Mouse (Mus musculus) limb, embryonic 12.5 days (tissue): ENCODE results near the gene Stk4. TPM values are rescaled to one million over a fixed set of nuclear protein-coding genes. Genes with fewer than 3 reads are reported as not detected.

Source experiments
- ATAC-seq: fragments of 200-750 bp; cut with Nextera tagmentation; 2 replicates; pipeline ENCODE4 v1.8.0; 2017; ENCODE audit warnings: low read depth, moderate TSS enrichment; ENCODE audit not compliant: insufficient number of reproducible peaks, insufficient read depth, low FRiP score, low TSS enrichment
- H3K27ac ChIP-seq: fragments of 300-500 bp; sonication (generic); 2 replicates; pipeline ENCODE4 v1.5.1; 2016; ENCODE audit warnings: mild to moderate bottlenecking, moderate library complexity
- H3K27me3 ChIP-seq: fragments of 300-500 bp; sonication (generic); 2 replicates; pipeline ENCODE4 v1.6.1; 2016; ENCODE audit warnings: mild to moderate bottlenecking, moderate library complexity
- H3K36me3 ChIP-seq: fragments of 300-500 bp; sonication (generic); 2 replicates; pipeline ENCODE4 v1.6.1; 2016; ENCODE audit warnings: mild to moderate bottlenecking, moderate library complexity
- H3K4me1 ChIP-seq: fragments of 300-500 bp; sonication (generic); replicated peaks from 2 replicates; pipeline ENCODE4 v1.6.1; 2016
- H3K4me2 ChIP-seq: fragments of 300-500 bp; sonication (generic); 2 replicates; pipeline ENCODE4 v1.6.1; 2016; ENCODE audit warnings: mild to moderate bottlenecking, moderate library complexity
- H3K4me3 ChIP-seq: fragments of 300-500 bp; sonication (generic); replicated peaks from 2 replicates; pipeline ENCODE4 v1.5.1; 2016; ENCODE audit warnings: mild to moderate bottlenecking
- H3K9ac ChIP-seq: fragments of 300-500 bp; sonication (generic); replicated peaks from 2 replicates; pipeline ENCODE4 v1.6.1; 2016; ENCODE audit warnings: mild to moderate bottlenecking, moderate library complexity
- H3K9me3 ChIP-seq: fragments of 300-500 bp; sonication (generic); 2 replicates; pipeline ENCODE4 v1.6.1; 2016; ENCODE audit warnings: mild to moderate bottlenecking, moderate library complexity
- WGBS: fragments of 180-500 bp; shearing (Covaris S2); methylation state at CpG from one replicate; pipeline ENCODE4 v1.1.7; 2016; 5-methylcytosine and 5-hydroxymethylcytosine counted together
- polyA plus RNA-seq: library from polyadenylated mRNA; unstranded; fragments of >200 nt; fragmentation: Nextera tagmentation; extraction: Ambion mirVana; gene quantifications from 2 replicates; pipeline ENCODE4 v1.2.1, GENCODE M21; 2016

The Stk4 gene
- polyA plus RNA-seq, 1 experiment from 2014 or later, result 29.6 TPM

DNA sequence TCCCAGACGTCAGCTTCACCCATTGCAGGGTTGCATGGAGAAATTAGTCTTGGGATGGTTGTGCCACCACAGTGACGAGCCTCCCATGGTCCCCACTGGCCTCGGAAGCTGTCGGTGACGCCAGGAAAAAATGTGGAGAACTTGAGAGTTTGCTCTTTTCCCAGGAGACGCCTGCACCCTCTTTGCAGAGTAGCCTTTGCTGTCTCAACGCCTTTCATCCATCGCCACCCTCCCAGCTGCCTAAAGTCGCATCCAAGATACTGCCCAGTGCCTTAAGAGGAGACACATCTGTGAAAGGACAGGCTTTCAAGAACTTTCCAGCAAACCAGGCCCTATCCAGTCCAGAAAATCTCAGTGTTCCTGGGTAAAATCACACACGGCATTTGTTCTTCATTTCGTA lies 82.2 kb downstream of the Stk4 start:
- no peak overlapping the region for H3K9ac ChIP-seq
- peaks cover 52% of the 10 kb centered on the region for H3K36me3 ChIP-seq
- H3K9me3 ChIP-seq, result no peaks in the 10 kb centered on the region
- 94% methylated on average over 11 of the region's 11 CpGs for WGBS
- ATAC-seq, result no peak
- no peak overlapping the region for H3K4me2 ChIP-seq
- no peak overlapping the region for H3K27ac ChIP-seq
- no peaks in the 10 kb centered on the region for H3K27me3 ChIP-seq
- H3K4me1 ChIP-seq, result peaks cover 35% of the 10 kb centered on the region
- H3K4me3 ChIP-seq, result no peak overlapping the region

DNA sequence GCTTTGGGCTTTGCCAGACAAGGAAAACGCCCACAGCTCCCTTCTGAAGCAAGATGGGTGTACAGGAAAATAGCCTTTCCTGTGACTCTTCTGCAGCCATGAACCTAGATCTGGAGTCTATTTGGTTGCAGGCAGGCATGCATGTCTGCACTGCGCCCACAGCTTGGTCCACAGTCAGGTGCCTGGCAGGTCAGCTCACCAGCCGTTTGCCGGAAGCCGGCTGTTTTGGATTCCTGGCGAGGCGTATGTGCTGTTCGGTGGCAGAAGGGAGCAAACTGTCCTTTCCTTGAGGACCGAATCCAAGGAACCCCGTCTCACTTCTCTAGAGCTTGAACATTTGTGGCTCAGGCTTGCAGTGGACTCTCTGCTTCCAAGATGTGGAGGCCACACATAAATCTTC lies 83.9 kb downstream of the Stk4 start:
- Histone ChIP-seq H3K9ac (no peak overlapping the region), H3K4me2 (no peak overlapping the region), H3K9me3 (no peaks in the 10 kb centered on the region), H3K27ac (no peak overlapping the region), H3K4me3 (no peak overlapping the region), H3K36me3 (peaks cover 48% of the 10 kb centered on the region), H3K4me1 (peaks cover 27% of the 10 kb centered on the region), H3K27me3 (no peaks in the 10 kb centered on the region)
- 91% methylated on average over 10 of the region's 10 CpGs for WGBS
- no peak for ATAC-seq

- Histone ChIP-seq H3K9me3 (no peaks in the 10 kb centered on the region), H3K27me3 (no peaks in the 10 kb centered on the region), H3K4me2 (no peak overlapping the region), H3K27ac (no peak overlapping the region), H3K4me1 (peaks cover 6% of the 10 kb centered on the region), H3K4me3 (no peak overlapping the region), H3K9ac (no peak overlapping the region), H3K36me3 (peaks cover 48% of the 10 kb centered on the region)
- ATAC-seq, result no peak
- WGBS, result 87% methylated on average over 7 of the region's 7 CpGs
These were observed 86.0 kb downstream of the Stk4 start for GRCm38 (mm10) chr2:164156158-164156557.

- no peak for ATAC-seq
- 78% methylated on average over 2 of the region's 2 CpGs for WGBS
- Histone ChIP-seq H3K9ac (no peak overlapping the region), H3K4me2 (no peak overlapping the region), H3K4me1 (no peaks in the 10 kb centered on the region), H3K27ac (no peak overlapping the region), H3K4me3 (no peak overlapping the region), H3K36me3 (peaks cover 22% of the 10 kb centered on the region; the same call in 1 of the 2 replicates), H3K9me3 (no peaks in the 10 kb centered on the region), H3K27me3 (peaks cover 4% of the 10 kb centered on the region; the same call in 1 of the 2 replicates)
These were observed 88.7 kb downstream of the Stk4 start for GRCm38 (mm10) chr2:164158838-164159237.

DNA sequence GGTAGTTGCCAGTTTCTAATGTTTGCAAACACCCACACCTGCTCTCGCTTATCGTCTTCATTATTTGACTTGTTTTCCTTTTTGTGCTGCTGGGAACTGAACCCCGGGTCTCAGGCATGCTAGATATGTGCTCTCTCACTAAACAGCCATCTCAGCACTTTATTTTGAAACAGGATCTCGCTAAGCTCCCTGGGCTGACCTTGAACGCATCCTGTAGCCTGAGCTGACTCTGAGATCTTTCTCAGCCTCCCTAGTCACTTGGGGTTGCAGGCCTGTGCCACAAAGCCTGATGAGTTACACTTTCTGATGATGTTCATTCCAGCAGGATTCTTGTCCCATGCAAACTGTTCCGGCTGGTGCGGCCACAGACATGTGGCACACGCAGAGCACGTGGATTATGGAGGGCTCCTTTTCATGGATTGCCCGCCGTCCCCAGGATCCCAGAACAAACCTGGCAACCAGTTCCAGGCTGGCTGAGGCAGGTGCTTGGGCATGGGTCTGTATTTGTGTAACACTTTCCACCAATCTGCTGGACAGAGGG lies 91.5 kb downstream of the Stk4 start:
- H3K27ac ChIP-seq, result no peak overlapping the region
- H3K27me3 ChIP-seq, result peaks cover 21% of the 10 kb centered on the region
- ATAC-seq, result no peak
- H3K36me3 ChIP-seq, result peaks cover 6% of the 10 kb centered on the region; the same call in 1 of the 2 replicates
- 84% methylated on average over 11 of the region's 11 CpGs for WGBS
- no peaks in the 10 kb centered on the region for H3K4me1 ChIP-seq
- no peak overlapping the region for H3K4me3 ChIP-seq
- H3K9ac ChIP-seq, result no peak overlapping the region
- no peaks in the 10 kb centered on the region for H3K9me3 ChIP-seq
- H3K4me2 ChIP-seq, result no peak overlapping the region

GRCm38 (mm10) chr2:164164941-164165340 lies 94.8 kb downstream of the Stk4 start:
- WGBS, result 90% methylated on average over 5 of the region's 5 CpGs
- Histone ChIP-seq H3K27me3 (peaks cover 55% of the 10 kb centered on the region), H3K9me3 (no peaks in the 10 kb centered on the region), H3K4me1 (peaks cover 12% of the 10 kb centered on the region), H3K9ac (no peak overlapping the region), H3K36me3 (no peaks in the 10 kb centered on the region), H3K4me3 (no peak overlapping the region), H3K27ac (no peak overlapping the region), H3K4me2 (no peak overlapping the region)
- ATAC-seq, result no peak

DNA sequence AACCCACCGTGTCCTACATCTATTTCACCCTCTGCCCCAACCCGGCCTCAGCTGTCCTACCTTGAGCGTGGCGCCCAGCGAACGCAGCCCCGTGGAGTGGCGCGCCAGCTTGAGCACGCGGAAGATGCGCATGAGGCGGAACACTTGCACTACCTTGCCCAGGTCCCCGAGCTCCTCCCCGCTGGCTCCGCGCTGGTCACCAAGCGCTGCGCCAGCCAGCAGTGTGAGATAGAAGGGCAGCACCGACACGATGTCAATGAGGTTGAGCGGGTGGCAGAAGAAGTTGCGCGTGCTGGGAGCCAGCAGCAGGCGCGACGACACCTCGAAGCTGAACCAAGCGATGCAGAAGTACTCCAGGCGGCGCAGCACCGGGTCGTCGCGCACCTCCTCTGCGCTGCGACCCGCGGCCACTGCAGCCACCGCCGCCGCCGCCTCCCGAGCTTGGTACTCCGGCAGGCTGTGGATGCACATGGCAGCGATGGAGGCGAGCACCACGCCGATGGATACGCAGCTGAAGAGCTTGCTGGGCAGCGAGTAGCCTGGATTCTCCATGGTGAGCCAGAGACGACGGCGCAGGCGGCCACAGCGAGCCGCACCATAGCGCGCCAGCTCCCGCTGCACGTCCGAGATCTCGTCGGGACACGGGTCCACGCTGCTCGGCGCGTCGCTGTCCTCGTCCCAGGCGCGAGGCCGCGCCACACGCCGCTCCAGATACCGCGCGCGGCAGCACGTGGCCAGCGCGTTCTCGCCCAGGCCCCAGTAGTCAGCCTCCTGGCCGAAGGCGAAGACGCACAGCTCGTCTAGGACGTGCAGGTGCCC lies 97.8 kb downstream of the Stk4 start:
- Histone ChIP-seq H3K27me3 (peaks cover 82% of the 10 kb centered on the region), H3K36me3 (no peaks in the 10 kb centered on the region), H3K4me3 (peak overlapping the region; percentile 41), H3K9ac (peak overlapping the region; percentile 45; the same call in 1 of the 2 replicates), H3K4me1 (peaks cover 30% of the 10 kb centered on the region), H3K4me2 (peak overlapping the region; percentile 61), H3K9me3 (no peaks in the 10 kb centered on the region), H3K27ac (no peak overlapping the region)
- no peak; the same call in 1 of the 2 replicates for ATAC-seq
- WGBS, result 11% methylated on average over 90 of the region's 90 CpGs

DNA sequence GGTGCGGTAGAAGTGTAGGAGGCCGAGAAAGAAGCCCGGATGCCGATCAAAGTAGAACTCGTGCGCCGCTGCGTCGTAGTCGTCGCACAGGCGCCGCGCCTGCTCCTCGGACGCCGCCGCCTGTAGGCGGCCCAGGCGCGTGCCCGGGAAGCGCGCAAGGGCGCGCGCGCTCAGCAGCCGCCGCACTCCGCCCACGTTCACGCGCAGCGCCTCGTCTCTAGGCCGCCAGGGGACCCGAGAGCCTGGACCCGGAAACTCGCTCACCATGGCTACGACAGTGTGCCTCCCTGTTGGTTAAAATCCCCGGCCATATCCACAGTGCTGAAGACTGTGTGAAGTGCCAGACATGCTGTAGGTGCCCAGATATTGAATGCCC lies 98.4 kb downstream of the Stk4 start:
- WGBS, result 13% methylated on average over 42 of the region's 42 CpGs
- Histone ChIP-seq H3K36me3 (no peaks in the 10 kb centered on the region), H3K4me3 (peak overlapping the region; percentile 41), H3K4me1 (peaks cover 30% of the 10 kb centered on the region), H3K4me2 (peak overlapping the region; percentile 61), H3K9ac (peak overlapping the region; percentile 45; the same call in 1 of the 2 replicates), H3K27ac (no peak overlapping the region), H3K9me3 (no peaks in the 10 kb centered on the region), H3K27me3 (peaks cover 86% of the 10 kb centered on the region)
- no peak for ATAC-seq

- no peak for ATAC-seq
- H3K9ac ChIP-seq, result no peak overlapping the region
These were observed 100.2 kb downstream of the Stk4 start for GRCm38 (mm10) chr2:164170326-164170725.

DNA sequence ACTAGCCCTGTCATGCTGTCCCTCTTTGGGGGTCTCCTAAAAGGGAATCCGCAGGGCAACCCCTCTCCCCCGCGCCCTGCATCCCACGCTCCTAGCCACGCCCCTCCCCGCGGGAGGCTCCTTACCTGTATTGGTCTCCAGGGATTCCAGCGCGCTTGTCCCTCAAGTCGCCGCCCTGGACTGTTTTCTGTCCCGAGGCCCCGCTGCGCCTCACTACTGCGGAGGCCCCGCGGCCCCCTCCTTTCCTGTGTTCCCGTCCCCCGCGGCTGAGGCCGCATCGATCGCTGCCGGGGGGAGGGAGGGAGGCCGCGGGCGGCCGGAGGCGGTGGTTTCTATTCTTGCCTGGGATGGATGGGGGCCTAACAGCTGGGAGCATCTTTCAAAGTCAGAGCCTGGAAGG lies 100.8 kb downstream of the Stk4 start, which contains the start of gene Kcns1:
TSS of gene Kcns1 (minus strand) at position 212 of the 400 bp plus-strand sequence.
- H3K4me2 ChIP-seq, result peak within 1 kb of the TSS; percentile 70
- no peak for ATAC-seq
- H3K4me1 ChIP-seq, result peaks cover 30% of the 10 kb centered on the region
- H3K36me3 ChIP-seq, result no peaks in the 10 kb centered on the region
- H3K4me3 ChIP-seq, result peak within 1 kb of the TSS; percentile 41
- no peak within 1 kb of the TSS for H3K27ac ChIP-seq
- H3K27me3 ChIP-seq, result peaks cover 90% of the 10 kb centered on the region
- no peaks in the 10 kb centered on the region for H3K9me3 ChIP-seq
- H3K9ac ChIP-seq, result peak within 1 kb of the TSS; percentile 50; the same call in 1 of the 2 replicates
- under 1% methylated on average over 29 of the region's 29 CpGs for WGBS

More at GRCm38 (mm10) chr2:164170326-164170725, 100.2 kb downstream of the Stk4 start:
- Histone ChIP-seq H3K4me3 (peak overlapping the region; percentile 41), H3K4me2 (peak overlapping the region; percentile 70), H3K9me3 (no peaks in the 10 kb centered on the region), H3K4me1 (peaks cover 30% of the 10 kb centered on the region), H3K27me3 (peaks cover 93% of the 10 kb centered on the region), H3K27ac (no peak overlapping the region), H3K36me3 (no peaks in the 10 kb centered on the region)
- 7% methylated on average over 11 of the region's 11 CpGs for WGBS

- 70% methylated on average over 3 of the region's 3 CpGs for WGBS
These were observed 103.3 kb downstream of the Stk4 start for GRCm38 (mm10) chr2:164173394-164173793.

More at GRCm38 (mm10) chr2:164173394-164173793, 103.3 kb downstream of the Stk4 start:
- H3K27me3 ChIP-seq, result peaks cover 71% of the 10 kb centered on the region
- H3K4me1 ChIP-seq, result peaks cover 22% of the 10 kb centered on the region
- H3K9me3 ChIP-seq, result no peaks in the 10 kb centered on the region
- ATAC-seq, result no peak
- H3K4me2 ChIP-seq, result no peak overlapping the region
- no peak overlapping the region for H3K4me3 ChIP-seq
- H3K36me3 ChIP-seq, result no peaks in the 10 kb centered on the region
- H3K27ac ChIP-seq, result no peak overlapping the region
- no peak overlapping the region for H3K9ac ChIP-seq
